Mouse (Mus musculus) embryonic facial prominence, embryonic 14.5 days (tissue): ENCODE results near the gene Txnip. TPM values are rescaled to one million over a fixed set of nuclear protein-coding genes. Genes with fewer than 3 reads are reported as not detected.

Experiments
- ATAC-seq: fragments of 200-750 bp; cut with Nextera tagmentation; 2 replicates; pipeline ENCODE4 v1.8.0; 2017; ENCODE audit warnings: low read depth, moderate number of reproducible peaks, moderate TSS enrichment
- DNase-seq: peaks from one replicate; pipeline ENCODE4 v3.0.0-alpha.2; 2015; ENCODE audit warnings: low spot score
- H3K27ac ChIP-seq: fragments of 300-500 bp; sonication (generic); replicated peaks from 2 replicates; pipeline ENCODE4 v1.5.1; 2014; ENCODE audit warnings: low read depth, mild to moderate bottlenecking, low read length, moderate library complexity
- H3K27me3 ChIP-seq: fragments of 300-500 bp; sonication (generic); replicated peaks from 2 replicates; pipeline ENCODE4 v1.6.1; 2014; ENCODE audit warnings: low read length; ENCODE audit not compliant: control insufficient read depth, insufficient read depth
- H3K36me3 ChIP-seq: fragments of 300-500 bp; sonication (generic); 2 replicates; pipeline ENCODE4 v1.6.1; 2014; ENCODE audit warnings: low read length, mixed read lengths; ENCODE audit not compliant: control insufficient read depth, insufficient read depth
- H3K4me1 ChIP-seq: fragments of 300-500 bp; sonication (generic); 2 replicates; pipeline ENCODE4 v1.6.1; 2014; ENCODE audit warnings: antibody characterized with exemption, low read length; ENCODE audit not compliant: control insufficient read depth, insufficient read depth
- H3K4me2 ChIP-seq: fragments of 300-500 bp; sonication (generic); 2 replicates; pipeline ENCODE4 v1.6.1; 2014; ENCODE audit warnings: low read depth, mild to moderate bottlenecking, low read length, moderate library complexity, mixed read lengths
- H3K4me3 ChIP-seq: fragments of 300-500 bp; sonication (generic); 2 replicates; pipeline ENCODE4 v1.5.1; 2014; ENCODE audit warnings: low read depth, mild to moderate bottlenecking, low read length
- H3K9ac ChIP-seq: fragments of 300-500 bp; sonication (generic); 2 replicates; pipeline ENCODE4 v1.6.1; 2014; ENCODE audit warnings: low read depth, mild to moderate bottlenecking, low read length, moderate library complexity, mixed read lengths
- H3K9me3 ChIP-seq: fragments of 300-500 bp; sonication (generic); 2 replicates; pipeline ENCODE4 v1.6.1; 2016; ENCODE audit warnings: low read length; ENCODE audit not compliant: control insufficient read depth
- WGBS: fragments of 180-500 bp; shearing (Covaris S2); extraction: QIAGEN DNeasy Blood & Tissue Kit; methylation state at CpG from one replicate; pipeline ENCODE4 v1.1.7; 2014; 5-methylcytosine and 5-hydroxymethylcytosine counted together
- polyA plus RNA-seq: library from polyadenylated mRNA; unstranded; fragments of >200 nt; fragmentation: Nextera tagmentation; extraction: Ambion mirVana; gene quantifications from 2 replicates; pipeline ENCODE4 v1.2.1, GENCODE M21; 2014

Gene Txnip
- polyA plus RNA-seq, 1 experiment from 2014 or later = 160 TPM

- no peaks in the 10 kb centered on the region for H3K27me3 ChIP-seq
- H3K4me2 ChIP-seq = no peak overlapping the region
- H3K4me1 ChIP-seq = no peaks in the 10 kb centered on the region
- ATAC-seq = 0 out of 2 replicates have a peak, but pooled peaks have one; percentile 10
- 55% methylated on average over 4 of the region's 4 CpGs for WGBS
- H3K4me3 ChIP-seq = no peak overlapping the region
- H3K9me3 ChIP-seq = no peaks in the 10 kb centered on the region
- no peak for DNase-seq
- no peak overlapping the region for H3K27ac ChIP-seq
- H3K9ac ChIP-seq = no peak overlapping the region
- no peaks in the 10 kb centered on the region for H3K36me3 ChIP-seq
Observed at GRCm38 (mm10) chr3:96546880-96547279, 10.9 kb upstream of the Txnip start.

- Histone ChIP-seq H3K27me3 (no peaks in the 10 kb centered on the region), H3K9me3 (no peaks in the 10 kb centered on the region), H3K27ac (no peak overlapping the region), H3K36me3 (no peaks in the 10 kb centered on the region), H3K9ac (no peak overlapping the region), H3K4me1 (no peaks in the 10 kb centered on the region), H3K4me2 (peak overlapping the region; percentile 38; the same call in 1 of the 2 replicates), H3K4me3 (no peak overlapping the region)
- peak; percentile 71 for DNase-seq
- WGBS = 9% methylated on average over 14 of the region's 14 CpGs
- ATAC-seq = 0 out of 2 replicates have a peak, but pooled peaks have one; percentile 56
Observed at GRCm38 (mm10) chr3:96547389-96547960, 10.3 kb upstream of the Txnip start.

GRCm38 (mm10) chr3:96548824-96549223 is 8.9 kb upstream of the Txnip start:
- WGBS = 76% methylated on average over 7 of the region's 7 CpGs
- ATAC-seq (no peak), DNase-seq (no peak)
- Histone ChIP-seq H3K4me3 (no peak overlapping the region), H3K27ac (no peak overlapping the region), H3K36me3 (no peaks in the 10 kb centered on the region), H3K27me3 (no peaks in the 10 kb centered on the region), H3K9me3 (no peaks in the 10 kb centered on the region), H3K9ac (no peak overlapping the region), H3K4me1 (no peaks in the 10 kb centered on the region), H3K4me2 (no peak overlapping the region)

GRCm38 (mm10) chr3:96549346-96549745 is 8.4 kb upstream of the Txnip start:
- WGBS = 71% methylated on average over 5 of the region's 5 CpGs
- no peak overlapping the region for H3K4me3 ChIP-seq
- H3K27ac ChIP-seq = no peak overlapping the region
- no peaks in the 10 kb centered on the region for H3K4me1 ChIP-seq
- H3K9ac ChIP-seq = no peak overlapping the region
- no peaks in the 10 kb centered on the region for H3K27me3 ChIP-seq
- DNase-seq (no peak), ATAC-seq (no peak)
- H3K4me2 ChIP-seq = no peak overlapping the region
- no peaks in the 10 kb centered on the region for H3K9me3 ChIP-seq
- no peaks in the 10 kb centered on the region for H3K36me3 ChIP-seq

- Histone ChIP-seq H3K36me3 (no peaks in the 10 kb centered on the region), H3K9me3 (no peaks in the 10 kb centered on the region), H3K27ac (peak overlapping the region; percentile 46; the same call in 1 of the 2 replicates), H3K4me1 (peaks cover 12% of the 10 kb centered on the region), H3K27me3 (no peaks in the 10 kb centered on the region), H3K4me3 (no peak overlapping the region), H3K9ac (peak overlapping the region; percentile 47; the same call in 1 of the 2 replicates), H3K4me2 (0 out of 2 replicates have a peak overlapping the region, but pooled peaks have one; percentile 5)
- ATAC-seq (0 out of 2 replicates have a peak, but pooled peaks have one; percentile 17), DNase-seq (peak; percentile 84)
- 8% methylated on average over 8 of the region's 8 CpGs for WGBS
Observed at GRCm38 (mm10) chr3:96551203-96551602, 6.6 kb upstream of the Txnip start.

GRCm38 (mm10) chr3:96551890-96552289 is 5.9 kb upstream of the Txnip start:
- no peak overlapping the region for H3K4me2 ChIP-seq
- no peak overlapping the region; the same call in 1 of the 2 replicates for H3K27ac ChIP-seq
- WGBS = 68% methylated on average over 7 of the region's 7 CpGs
- no peaks in the 10 kb centered on the region for H3K27me3 ChIP-seq
- H3K9me3 ChIP-seq = no peaks in the 10 kb centered on the region
- DNase-seq (no peak), ATAC-seq (no peak)
- H3K36me3 ChIP-seq = no peaks in the 10 kb centered on the region
- H3K4me1 ChIP-seq = peaks cover 12% of the 10 kb centered on the region
- no peak overlapping the region for H3K9ac ChIP-seq
- H3K4me3 ChIP-seq = no peak overlapping the region

- DNase-seq (no peak), ATAC-seq (no peak)
- no peaks in the 10 kb centered on the region for H3K9me3 ChIP-seq
- no peaks in the 10 kb centered on the region for H3K27me3 ChIP-seq
- 73% methylated on average over 6 of the region's 6 CpGs for WGBS
- no peak overlapping the region for H3K27ac ChIP-seq
- peaks cover 12% of the 10 kb centered on the region for H3K4me1 ChIP-seq
- H3K9ac ChIP-seq = no peak overlapping the region
- no peaks in the 10 kb centered on the region for H3K36me3 ChIP-seq
- no peak overlapping the region for H3K4me2 ChIP-seq
- no peak overlapping the region for H3K4me3 ChIP-seq
Observed at GRCm38 (mm10) chr3:96553601-96554000, 4.2 kb upstream of the Txnip start.

GRCm38 (mm10) chr3:96554251-96554650 is 3.5 kb upstream of the Txnip start:
- Histone ChIP-seq H3K4me1 (peaks cover 12% of the 10 kb centered on the region), H3K4me2 (no peak overlapping the region), H3K9me3 (no peaks in the 10 kb centered on the region), H3K27ac (peak overlapping the region; percentile 80; the same call in 1 of the 2 replicates), H3K27me3 (no peaks in the 10 kb centered on the region), H3K4me3 (no peak overlapping the region), H3K9ac (no peak overlapping the region), H3K36me3 (no peaks in the 10 kb centered on the region)
- whole genome bisulfite sequencing = 77% methylated on average over 6 of the region's 6 CpGs
- DNase-seq (no peak), ATAC-seq (no peak)
